Mouse (Mus musculus): ENCODE data around the gene Id1. TPM values are rescaled to one million over a fixed set of nuclear protein-coding genes. Genes with fewer than 3 reads are reported as not detected.

Gene Id1
- polyA plus RNA-seq, 1 experiment from 2014 or later: 38.8 TPM

DNA sequence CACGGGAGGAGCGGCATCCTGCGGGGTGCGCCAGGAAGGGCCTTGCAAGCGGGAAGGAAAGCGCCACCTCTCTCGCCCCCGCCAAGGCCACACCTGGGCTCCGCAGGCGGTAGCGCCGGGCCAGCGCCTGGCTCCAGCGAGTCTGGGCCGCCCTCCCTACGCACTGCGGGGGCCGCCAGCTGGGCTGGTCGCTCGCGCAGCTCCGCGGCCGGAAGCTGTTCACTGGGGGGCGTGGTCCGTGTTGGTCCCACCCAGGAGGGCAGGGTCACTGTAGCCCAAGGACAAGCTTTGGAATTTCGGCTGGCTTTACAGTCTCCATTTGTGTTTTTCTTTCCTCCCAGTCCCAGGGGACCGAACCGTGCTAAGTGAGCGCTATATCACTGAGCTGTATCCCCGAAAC is 28.4 kb upstream of the Id1 start:
- no peaks in the 10 kb centered on the region for H3K27me3 ChIP-seq (ENCODE audit: control insufficient read depth, insufficient read depth, low read length)
- H3K9ac ChIP-seq (replicated peaks; ENCODE audit: low read length): peak overlapping the region; percentile 69
- no peaks in the 10 kb centered on the region for H3K9me3 ChIP-seq (ENCODE audit: control insufficient read depth, low read length)
- WGBS: 3% methylated on average over 30 of the region's 31 CpGs
- peaks cover 45% of the 10 kb centered on the region for H3K36me3 ChIP-seq (ENCODE audit: control insufficient read depth, insufficient read depth, low read length)
- DNase-seq (peak; percentile 92), ATAC-seq (ENCODE audit: low FRiP score, low TSS enrichment) (peak; percentile 92)
- H3K27ac ChIP-seq (replicated peaks; ENCODE audit: low read depth, low read length): peak overlapping the region; percentile 82
- H3K4me1 ChIP-seq (ENCODE audit: control insufficient read depth, insufficient read depth, low read length): peaks cover 10% of the 10 kb centered on the region; the same call in 1 of the 2 replicates
- peak overlapping the region; percentile 41 for H3K4me3 ChIP-seq (replicated peaks; ENCODE audit: low read depth, low read length)
- peak overlapping the region; percentile 62 for H3K4me2 ChIP-seq (ENCODE audit: low read length)

- no peak overlapping the region for H3K4me3 ChIP-seq (replicated peaks; ENCODE audit: low read depth, low read length)
- no peak for ATAC-seq (ENCODE audit: low FRiP score, low TSS enrichment)
- 98% methylated on average over 5 of the region's 5 CpGs for WGBS
- no peak for DNase-seq
- H3K27me3 ChIP-seq (ENCODE audit: control insufficient read depth, insufficient read depth, low read length): no peaks in the 10 kb centered on the region
- no peaks in the 10 kb centered on the region for H3K9me3 ChIP-seq (ENCODE audit: control insufficient read depth, low read length)
- H3K4me1 ChIP-seq (ENCODE audit: control insufficient read depth, insufficient read depth, low read length): peaks cover 10% of the 10 kb centered on the region; the same call in 1 of the 2 replicates
- no peak overlapping the region for H3K9ac ChIP-seq (replicated peaks; ENCODE audit: low read length)
- H3K36me3 ChIP-seq (ENCODE audit: control insufficient read depth, insufficient read depth, low read length): peaks cover 30% of the 10 kb centered on the region
- no peak overlapping the region for H3K4me2 ChIP-seq (ENCODE audit: low read length)
- H3K27ac ChIP-seq (replicated peaks; ENCODE audit: low read depth, low read length): no peak overlapping the region
Measured at GRCm38 (mm10) chr2:152709066-152709465, 27.0 kb upstream of the Id1 start.

DNA sequence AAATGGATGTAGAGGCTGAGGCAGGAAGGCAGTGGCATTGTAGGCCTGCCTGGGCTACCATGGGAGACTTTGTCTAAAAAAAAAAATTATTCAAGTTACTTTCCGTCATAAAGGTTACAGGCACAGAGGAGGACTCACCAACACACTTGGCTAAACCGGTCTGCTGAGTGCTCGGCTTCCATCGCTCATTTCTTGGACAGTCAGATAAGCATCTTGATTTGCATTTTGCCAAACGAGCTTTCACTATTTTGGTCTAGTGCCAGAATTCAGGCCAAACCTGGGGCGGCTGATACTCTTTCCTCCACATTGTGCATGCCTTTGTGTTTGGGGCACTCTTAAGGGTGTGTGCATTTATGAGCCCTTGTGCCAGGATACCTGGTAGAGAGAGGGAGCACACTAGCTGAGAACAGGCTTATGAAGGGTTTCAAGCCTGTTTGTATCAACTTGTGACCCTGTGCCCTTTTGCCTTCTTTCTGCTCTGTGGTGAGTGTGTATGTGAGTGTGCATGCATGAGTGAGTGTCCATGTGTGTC is 19.7 kb upstream of the Id1 start:
- H3K36me3 ChIP-seq (ENCODE audit: control insufficient read depth, insufficient read depth, low read length): no peaks in the 10 kb centered on the region
- DNase-seq: no peak
- H3K4me3 ChIP-seq (replicated peaks; ENCODE audit: low read depth, low read length): no peak overlapping the region
- H3K27ac ChIP-seq (replicated peaks; ENCODE audit: low read depth, low read length): 0 out of 2 replicates have a peak overlapping the region, but pooled peaks have one; percentile 13
- no peak for ATAC-seq (ENCODE audit: low FRiP score, low TSS enrichment)
- no peaks in the 10 kb centered on the region for H3K27me3 ChIP-seq (ENCODE audit: control insufficient read depth, insufficient read depth, low read length)
- no peak overlapping the region for H3K9ac ChIP-seq (replicated peaks; ENCODE audit: low read length)
- no peaks in the 10 kb centered on the region for H3K9me3 ChIP-seq (ENCODE audit: control insufficient read depth, low read length)
- H3K4me1 ChIP-seq (ENCODE audit: control insufficient read depth, insufficient read depth, low read length): 0 out of 2 replicates have a peak, but pooled peaks cover 3% of the 10 kb centered on the region
- no peak overlapping the region for H3K4me2 ChIP-seq (ENCODE audit: low read length)
- 61% methylated on average over 6 of the region's 6 CpGs for WGBS

GRCm38 (mm10) chr2:152717652-152718051 is 18.4 kb upstream of the Id1 start:
- no peak overlapping the region for H3K4me2 ChIP-seq (ENCODE audit: low read length)
- 0 out of 2 replicates have a peak, but pooled peaks have one; percentile 44 for ATAC-seq (ENCODE audit: low FRiP score, low TSS enrichment)

GRCm38 (mm10) chr2:152718076-152718475 is 18.0 kb upstream of the Id1 start:
- H3K4me3 ChIP-seq (replicated peaks; ENCODE audit: low read depth, low read length): no peak overlapping the region
- no peak overlapping the region for H3K9ac ChIP-seq (replicated peaks; ENCODE audit: low read length)
- DNase-seq (peak; percentile 68), ATAC-seq (ENCODE audit: low FRiP score, low TSS enrichment) (peak; percentile 83)
- no peaks in the 10 kb centered on the region for H3K27me3 ChIP-seq (ENCODE audit: control insufficient read depth, insufficient read depth, low read length)
- WGBS: 9% methylated on average over 6 of the region's 6 CpGs
- 0 out of 2 replicates have a peak, but pooled peaks cover 3% of the 10 kb centered on the region for H3K4me1 ChIP-seq (ENCODE audit: control insufficient read depth, insufficient read depth, low read length)
- no peaks in the 10 kb centered on the region for H3K9me3 ChIP-seq (ENCODE audit: control insufficient read depth, low read length)
- peak overlapping the region; percentile 61; the same call in 1 of the 2 replicates for H3K27ac ChIP-seq (replicated peaks; ENCODE audit: low read depth, low read length)
- no peaks in the 10 kb centered on the region for H3K36me3 ChIP-seq (ENCODE audit: control insufficient read depth, insufficient read depth, low read length)
- H3K4me2 ChIP-seq (ENCODE audit: low read length): no peak overlapping the region

More at GRCm38 (mm10) chr2:152717652-152718051, 18.4 kb upstream of the Id1 start:
- Histone ChIP-seq H3K27ac (replicated peaks; ENCODE audit: low read depth, low read length) (peak overlapping the region; percentile 61), H3K9ac (replicated peaks; ENCODE audit: low read length) (no peak overlapping the region), H3K36me3 (ENCODE audit: control insufficient read depth, insufficient read depth, low read length) (no peaks in the 10 kb centered on the region), H3K9me3 (ENCODE audit: control insufficient read depth, low read length) (no peaks in the 10 kb centered on the region), H3K4me3 (replicated peaks; ENCODE audit: low read depth, low read length) (no peak overlapping the region), H3K27me3 (ENCODE audit: control insufficient read depth, insufficient read depth, low read length) (no peaks in the 10 kb centered on the region), H3K4me1 (ENCODE audit: control insufficient read depth, insufficient read depth, low read length) (0 out of 2 replicates have a peak, but pooled peaks cover 3% of the 10 kb centered on the region)
- WGBS: 32% methylated on average over 11 of the region's 11 CpGs
- DNase-seq: no peak

- H3K27me3 ChIP-seq (ENCODE audit: control insufficient read depth, insufficient read depth, low read length): no peaks in the 10 kb centered on the region
- no peaks in the 10 kb centered on the region for H3K9me3 ChIP-seq (ENCODE audit: control insufficient read depth, low read length)
- H3K4me2 ChIP-seq (ENCODE audit: low read length): peak overlapping the region; percentile 57
- ATAC-seq (ENCODE audit: low FRiP score, low TSS enrichment) (peak; percentile 73), DNase-seq (peak; percentile 70)
- 2% methylated on average over 37 of the region's 37 CpGs for WGBS
- peak overlapping the region; percentile 31; the same call in 1 of the 2 replicates for H3K9ac ChIP-seq (replicated peaks; ENCODE audit: low read length)
- H3K4me1 ChIP-seq (ENCODE audit: control insufficient read depth, insufficient read depth, low read length): peaks cover 8% of the 10 kb centered on the region
- H3K4me3 ChIP-seq (replicated peaks; ENCODE audit: low read depth, low read length): peak overlapping the region; percentile 25
- no peaks in the 10 kb centered on the region for H3K36me3 ChIP-seq (ENCODE audit: control insufficient read depth, insufficient read depth, low read length)
- no peak overlapping the region for H3K27ac ChIP-seq (replicated peaks; ENCODE audit: low read depth, low read length)
Measured at GRCm38 (mm10) chr2:152723651-152724331, 12.3 kb upstream of the Id1 start.

DNA sequence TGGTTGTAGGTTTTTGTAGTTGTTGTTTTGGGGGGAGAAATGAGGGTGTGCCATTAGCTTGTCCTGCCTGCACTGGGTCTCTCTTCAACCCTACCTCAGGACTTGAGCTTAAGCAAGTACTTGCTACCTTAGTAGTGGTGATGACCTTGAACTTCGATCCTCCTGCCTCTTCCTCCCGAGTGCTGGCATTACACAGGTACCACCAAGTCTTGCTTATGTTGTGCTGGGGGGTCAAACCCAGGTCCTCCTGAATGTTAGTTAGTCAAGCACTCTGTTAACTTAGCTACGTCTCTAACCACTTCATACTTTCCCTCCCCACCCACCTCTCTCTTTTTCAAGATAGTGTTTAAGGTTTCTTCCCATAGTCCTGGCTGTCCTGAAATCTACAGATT is 11.7 kb upstream of the Id1 start:
- Histone ChIP-seq H3K4me3 (replicated peaks; ENCODE audit: low read depth, low read length) (peak overlapping the region; percentile 25), H3K27ac (replicated peaks; ENCODE audit: low read depth, low read length) (no peak overlapping the region), H3K9me3 (ENCODE audit: control insufficient read depth, low read length) (no peaks in the 10 kb centered on the region), H3K4me2 (ENCODE audit: low read length) (peak overlapping the region; percentile 57), H3K36me3 (ENCODE audit: control insufficient read depth, insufficient read depth, low read length) (no peaks in the 10 kb centered on the region), H3K9ac (replicated peaks; ENCODE audit: low read length) (no peak overlapping the region), H3K27me3 (ENCODE audit: control insufficient read depth, insufficient read depth, low read length) (no peaks in the 10 kb centered on the region), H3K4me1 (ENCODE audit: control insufficient read depth, insufficient read depth, low read length) (peaks cover 8% of the 10 kb centered on the region)
- DNase-seq (no peak), ATAC-seq (ENCODE audit: low FRiP score, low TSS enrichment) (no peak; the same call in 1 of the 2 replicates)
- WGBS: 70% methylated on average over 3 of the region's 3 CpGs

- no peaks in the 10 kb centered on the region for H3K36me3 ChIP-seq (ENCODE audit: control insufficient read depth, insufficient read depth, low read length)
- H3K27me3 ChIP-seq (ENCODE audit: control insufficient read depth, insufficient read depth, low read length): no peaks in the 10 kb centered on the region
- no peak overlapping the region for H3K27ac ChIP-seq (replicated peaks; ENCODE audit: low read depth, low read length)
- H3K4me3 ChIP-seq (replicated peaks; ENCODE audit: low read depth, low read length): no peak overlapping the region
- no peak overlapping the region for H3K4me2 ChIP-seq (ENCODE audit: low read length)
- peaks cover 8% of the 10 kb centered on the region for H3K4me1 ChIP-seq (ENCODE audit: control insufficient read depth, insufficient read depth, low read length)
- no peak for ATAC-seq (ENCODE audit: low FRiP score, low TSS enrichment)
- 66% methylated on average over 15 of the region's 15 CpGs for WGBS
- no peaks in the 10 kb centered on the region for H3K9me3 ChIP-seq (ENCODE audit: control insufficient read depth, low read length)
- H3K9ac ChIP-seq (replicated peaks; ENCODE audit: low read length): no peak overlapping the region
- DNase-seq: no peak
Measured at GRCm38 (mm10) chr2:152725178-152725750, 10.8 kb upstream of the Id1 start.

Measured in midbrain, embryonic 14.5 days (tissue).